Mouse (Mus musculus): Measurements from ENCODE around the gene Rrp1.

Gene Rrp1

DNA sequence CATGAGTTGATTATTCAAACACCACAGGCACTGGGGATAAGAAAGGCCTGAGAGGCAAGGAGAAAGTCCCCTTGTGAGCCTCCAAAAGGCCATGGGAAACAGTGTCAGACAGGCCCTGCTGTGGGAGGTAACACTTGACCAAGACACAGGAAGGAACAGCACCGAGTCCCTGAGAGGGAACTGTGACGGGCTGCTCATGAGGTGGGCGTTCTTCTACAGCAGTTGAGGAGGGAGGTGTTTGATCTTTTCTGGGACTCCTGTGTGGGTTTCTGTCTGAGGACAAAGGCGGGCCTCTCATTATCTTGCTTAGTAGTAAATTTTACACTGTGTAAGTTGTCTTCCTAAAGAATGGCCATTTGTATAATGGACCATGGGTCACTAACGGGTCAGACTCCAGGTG is 27.3 kb downstream of the Rrp1 start:
- DNase-seq (ENCODE audit: low read depth, low spot score): no peak

DNA sequence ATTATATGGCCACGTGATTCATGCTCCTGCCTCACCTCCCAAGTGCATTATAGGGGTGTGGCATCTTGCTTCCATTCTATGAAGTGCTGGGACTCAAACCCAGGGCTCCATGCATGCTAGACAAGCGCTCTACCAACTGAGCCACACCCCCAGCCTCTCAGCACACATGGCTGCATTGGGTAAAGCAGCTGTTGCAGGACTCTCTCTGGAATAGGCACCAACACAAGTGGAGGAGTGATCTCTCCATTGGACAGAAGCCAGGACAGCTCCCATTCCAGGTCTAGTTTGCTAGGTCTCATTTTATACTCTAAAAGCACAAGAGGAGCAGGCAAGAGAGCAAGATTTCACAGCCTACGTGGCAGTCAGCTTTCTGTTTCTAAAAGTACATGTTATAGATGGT is 29.3 kb downstream of the Rrp1 start:
- DNase-seq (ENCODE audit: low read depth, low spot score): no peak

DNA sequence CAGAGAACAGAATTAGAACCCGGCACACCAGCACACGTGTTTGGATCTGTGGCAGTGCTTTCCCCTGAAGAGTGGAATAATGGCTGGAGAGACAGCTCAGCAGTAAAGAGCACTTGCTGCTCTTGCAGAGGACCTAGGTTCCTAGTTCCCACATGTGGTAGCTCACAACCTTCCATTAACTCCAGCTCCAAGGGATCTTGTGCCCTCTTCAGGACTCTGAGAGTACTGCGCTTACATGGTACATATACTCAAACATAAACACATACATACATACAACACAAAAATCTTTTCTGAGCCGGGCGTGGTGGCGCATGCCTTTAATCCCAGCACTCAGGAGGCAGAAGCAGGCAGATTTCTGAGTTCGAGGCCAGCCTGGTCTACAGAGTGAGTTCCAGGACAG is 34.3 kb downstream of the Rrp1 start:
- no peak for DNase-seq (ENCODE audit: low read depth, low spot score)

DNA sequence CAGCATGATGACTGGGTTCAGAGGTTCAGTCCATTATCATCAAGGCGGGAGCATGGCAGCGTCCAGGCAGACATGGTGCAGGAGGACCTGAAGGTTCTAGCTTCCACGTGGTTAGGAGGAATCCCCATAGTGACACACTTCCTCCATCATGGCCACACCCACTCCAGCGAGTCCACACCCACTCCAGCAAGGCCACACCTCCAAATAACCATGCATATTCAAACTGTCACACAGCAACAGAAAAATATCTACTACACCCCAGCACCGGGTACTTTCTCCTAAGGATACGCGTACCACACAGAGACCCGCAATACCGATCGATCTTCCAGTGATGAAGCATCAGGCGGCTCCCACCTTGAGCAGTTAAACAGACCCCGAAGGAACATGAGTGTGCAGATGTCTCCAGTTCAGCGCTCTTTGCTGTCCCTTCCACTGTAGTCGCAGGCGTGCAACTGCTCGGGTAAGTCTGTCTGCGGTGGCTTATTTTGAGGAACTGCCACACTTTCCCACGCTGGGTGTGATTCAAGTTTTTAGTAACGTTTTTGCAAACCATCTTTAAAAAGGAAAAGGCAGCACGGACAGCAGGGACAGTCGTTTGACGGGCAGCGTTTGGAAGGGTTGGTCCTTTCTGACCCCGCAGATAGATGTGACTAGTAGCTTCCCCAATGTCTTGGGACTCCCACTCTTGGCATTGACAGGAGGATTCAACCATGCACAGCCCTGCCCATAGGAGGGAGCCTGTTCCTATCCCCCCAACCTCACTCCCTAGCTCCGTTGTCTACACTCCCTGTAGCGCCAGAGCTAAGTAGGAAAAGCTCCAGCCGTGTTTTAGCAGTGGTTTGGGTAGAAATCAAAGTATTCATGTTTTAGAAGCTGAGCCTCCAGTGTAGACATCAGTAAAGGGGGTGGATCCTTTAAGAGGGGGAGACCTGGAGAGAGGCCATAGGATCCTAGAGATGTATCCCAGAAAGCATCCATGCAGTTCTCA is 39.9 kb downstream of the Rrp1 start:
- DNase-seq (ENCODE audit: low read depth, low spot score): peak; percentile 93

DNA sequence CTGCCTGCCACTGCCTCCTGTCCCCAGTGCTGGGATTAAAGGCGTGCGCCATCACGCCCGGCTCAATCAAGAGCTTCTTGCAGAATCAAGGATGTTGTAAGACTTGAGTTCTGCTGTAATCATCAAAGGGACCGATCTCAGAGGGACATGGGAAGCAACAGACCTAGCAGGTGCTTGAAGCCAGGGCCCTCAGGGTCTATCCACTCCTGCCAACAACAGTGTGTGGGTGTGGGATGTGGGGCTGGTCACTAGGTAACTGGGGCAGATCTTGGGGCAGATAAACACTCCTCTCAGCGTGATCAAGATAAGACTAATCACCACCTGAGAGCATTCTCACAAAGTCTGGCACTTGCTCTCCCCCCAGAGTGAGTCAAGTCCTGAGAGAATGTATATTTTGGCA is 41.1 kb downstream of the Rrp1 start:
- DNase-seq (ENCODE audit: low read depth, low spot score): no peak

DNA sequence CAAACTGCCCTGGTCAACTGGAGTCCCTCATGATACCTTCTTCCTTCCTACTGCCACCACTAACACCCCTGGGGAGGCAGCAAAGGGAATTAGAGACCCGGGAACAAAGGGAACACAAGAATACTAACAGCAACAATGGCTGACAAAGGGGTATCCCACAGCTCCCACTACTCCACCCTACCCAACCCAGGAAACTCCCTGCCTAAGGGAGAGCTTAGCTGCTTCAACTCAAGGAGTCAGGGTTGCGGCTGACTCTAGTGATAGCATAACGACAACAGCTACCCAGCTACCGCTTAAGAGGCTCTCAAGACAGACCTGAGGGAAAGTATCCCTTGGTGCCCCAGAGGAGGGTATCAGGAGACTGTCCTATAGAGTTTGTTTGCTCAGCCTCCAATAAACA is 45.3 kb downstream of the Rrp1 start:
- no peak for DNase-seq (ENCODE audit: low read depth, low spot score)

DNA sequence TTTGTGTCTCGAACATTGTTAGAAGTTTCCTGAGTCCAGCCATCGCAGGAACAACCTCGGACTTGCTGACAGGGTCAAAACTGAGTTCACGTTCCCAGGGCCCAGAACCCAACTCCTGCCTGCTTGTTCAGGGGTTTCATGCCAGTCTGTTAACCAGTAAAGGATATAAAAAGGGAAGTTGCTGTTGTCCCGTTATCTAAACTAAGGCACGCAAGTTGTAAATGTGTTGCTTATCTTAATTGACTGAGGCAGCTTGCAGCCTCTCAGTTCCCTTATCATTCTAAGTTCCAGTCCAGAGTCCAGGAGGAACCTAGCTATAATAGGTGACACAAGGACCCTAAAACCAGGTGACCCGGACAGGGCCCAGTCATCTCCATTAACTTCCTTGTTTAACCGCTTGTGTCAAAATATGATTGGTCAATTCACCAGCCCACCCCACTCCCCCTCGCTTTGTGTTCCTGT is 46.0 kb downstream of the Rrp1 start:
- DNase-seq (ENCODE audit: low read depth, low spot score): peak; percentile 53

DNA sequence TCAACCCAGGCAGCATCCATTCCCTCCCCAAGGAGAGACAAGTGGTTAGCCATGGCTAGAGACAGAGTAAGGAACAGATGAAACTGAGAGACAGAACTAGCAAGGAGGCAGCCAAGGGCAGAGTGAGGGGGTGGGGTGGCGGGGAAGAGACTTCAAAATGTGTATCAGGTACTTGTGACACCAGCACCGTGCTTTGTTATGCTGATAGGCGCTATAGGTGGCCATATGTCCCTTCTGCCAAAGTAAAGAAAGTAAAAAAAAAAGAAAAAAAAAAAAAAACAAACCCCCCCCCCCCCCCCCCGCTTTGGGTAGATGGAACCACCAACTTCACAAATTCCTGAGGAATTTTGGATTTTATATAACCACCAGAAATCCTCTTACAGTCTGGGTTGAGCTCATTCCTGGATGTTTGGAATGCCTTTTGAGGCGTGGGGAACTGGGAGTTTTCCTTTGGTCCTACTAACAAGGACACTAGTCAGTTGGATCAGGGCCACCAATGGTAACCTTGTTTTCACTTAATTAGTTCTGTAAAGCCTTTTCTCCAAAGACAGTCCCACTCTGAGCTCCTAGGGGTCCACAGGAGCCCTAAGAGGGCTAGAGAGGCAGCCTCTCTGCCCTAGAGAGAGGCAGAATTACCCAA is 46.5 kb downstream of the Rrp1 start:
- DNase-seq (ENCODE audit: low read depth, low spot score): no peak

DNA sequence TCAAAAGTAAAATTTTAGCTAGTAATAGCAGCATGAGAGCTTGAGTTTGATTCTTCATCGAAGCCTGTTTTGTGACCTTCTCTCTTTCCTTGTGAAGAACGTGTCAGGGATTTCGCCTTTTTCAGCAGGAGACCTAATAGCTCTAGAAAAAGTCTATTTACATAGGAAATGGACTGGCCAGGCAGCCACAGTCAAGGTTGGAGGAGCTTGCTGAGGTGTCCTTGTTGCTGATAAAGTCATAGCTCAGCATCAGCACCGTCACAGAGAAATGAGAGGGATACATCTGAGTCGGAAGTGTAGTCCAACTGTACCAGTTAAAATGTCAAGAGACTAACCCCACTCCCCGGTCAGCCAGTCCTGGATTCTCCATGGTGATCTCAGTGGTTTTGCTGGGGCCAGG is 47.3 kb downstream of the Rrp1 start:
- no peak for DNase-seq (ENCODE audit: low read depth, low spot score)

DNA sequence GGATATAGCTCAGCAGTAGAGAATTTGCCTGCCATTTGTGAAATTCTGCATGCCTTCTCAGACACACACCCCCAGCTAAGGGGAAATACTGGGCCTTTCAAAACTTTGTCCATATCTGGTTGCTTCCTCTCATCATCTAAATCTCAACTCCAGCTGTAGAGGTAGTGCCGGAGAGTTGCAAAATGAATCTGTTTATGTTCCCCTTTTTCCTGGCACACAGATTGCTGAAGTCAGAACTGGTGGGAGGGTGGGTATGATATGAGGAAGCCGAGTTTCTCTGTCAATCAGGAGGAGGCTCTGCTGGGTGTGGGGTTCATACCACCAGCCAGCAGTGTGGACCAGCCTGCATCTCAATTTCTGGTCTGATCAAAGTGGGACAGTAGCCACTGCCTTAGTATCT is 48.7 kb downstream of the Rrp1 start:
- DNase-seq (ENCODE audit: low read depth, low spot score): peak; percentile 85

DNA sequence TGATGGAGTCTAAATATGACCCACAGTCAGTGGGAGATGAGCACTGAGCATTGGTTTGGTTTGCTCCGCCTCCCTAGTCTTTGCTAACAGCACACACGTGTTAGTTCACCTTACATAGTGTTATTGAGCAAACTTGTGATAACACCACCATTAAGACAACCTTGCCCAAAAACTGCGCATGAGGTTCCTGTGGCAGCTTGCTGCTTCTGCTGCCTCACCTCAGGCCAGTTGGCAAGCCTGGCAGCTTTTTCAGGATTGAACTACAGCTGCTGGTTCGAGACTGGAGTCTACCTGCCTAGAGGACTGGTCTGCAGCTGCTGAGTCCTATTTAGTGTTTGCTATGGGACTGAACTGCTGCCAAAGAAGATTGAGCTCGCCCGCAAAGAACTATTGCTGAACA is 49.5 kb downstream of the Rrp1 start:
- DNase-seq (ENCODE audit: low read depth, low spot score): no peak

DNA sequence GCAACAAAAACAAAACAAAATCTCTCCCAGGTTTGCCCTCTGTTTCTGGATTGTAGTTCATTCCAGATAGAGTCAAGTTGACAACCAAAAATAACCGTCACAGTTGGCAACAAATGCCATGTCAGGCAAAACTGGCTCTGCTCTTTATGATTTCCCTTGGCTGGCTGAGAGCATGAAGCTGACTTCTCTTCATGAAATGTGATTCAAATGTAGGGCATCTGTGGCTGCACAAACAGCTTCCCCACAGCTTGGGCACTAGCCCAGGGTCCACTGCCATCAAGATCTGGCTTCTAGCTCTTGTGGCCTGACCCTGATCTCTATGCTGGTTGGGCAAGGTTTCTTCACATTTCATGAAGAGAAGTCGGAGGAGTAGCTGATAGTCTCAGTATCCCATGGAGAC is 50.9 kb downstream of the Rrp1 start:
- no peak for DNase-seq (ENCODE audit: low read depth, low spot score)

DNA sequence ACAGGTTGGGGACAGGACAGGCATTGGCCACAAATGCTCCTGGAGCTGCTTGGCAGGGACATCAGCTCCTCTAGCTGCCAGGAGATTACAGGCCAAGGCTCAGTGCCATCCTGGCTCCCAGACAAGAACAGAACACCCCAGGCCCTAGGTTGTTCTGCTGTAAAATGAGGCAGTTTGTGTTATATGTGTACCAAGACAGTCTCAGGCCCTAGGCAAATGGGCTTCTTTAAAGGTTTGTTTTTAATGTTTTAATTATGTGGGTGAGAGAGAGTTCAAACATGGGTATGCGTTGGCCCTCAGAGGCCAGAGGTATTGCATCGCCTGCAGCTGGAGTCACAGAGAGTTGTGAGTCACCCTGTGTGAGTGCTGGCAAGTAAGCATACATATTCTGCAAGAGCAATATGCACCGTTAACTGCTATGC is 52.5 kb downstream of the Rrp1 start:
- no peak for DNase-seq (ENCODE audit: low read depth, low spot score)

DNA sequence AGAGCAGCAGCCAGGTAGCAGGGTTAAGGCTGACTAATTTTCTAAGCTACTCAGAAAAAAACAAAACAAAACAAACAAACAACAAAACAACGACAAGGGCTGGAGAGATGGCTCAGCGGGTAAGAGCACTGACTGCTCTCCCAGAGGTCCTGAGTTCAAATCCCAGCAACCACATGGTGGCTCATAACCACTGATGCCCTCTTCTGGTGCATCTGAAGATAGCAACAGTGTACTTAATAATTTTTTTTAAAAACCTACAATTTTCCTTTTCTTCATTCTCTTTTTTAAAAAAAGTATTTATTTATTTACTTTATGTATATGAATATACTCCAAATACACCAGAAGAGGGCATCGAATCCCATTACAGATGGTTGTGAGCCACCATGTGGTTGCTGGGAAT is 53.8 kb downstream of the Rrp1 start:
- peak; percentile 33 for DNase-seq (ENCODE audit: low read depth, low spot score)

DNA sequence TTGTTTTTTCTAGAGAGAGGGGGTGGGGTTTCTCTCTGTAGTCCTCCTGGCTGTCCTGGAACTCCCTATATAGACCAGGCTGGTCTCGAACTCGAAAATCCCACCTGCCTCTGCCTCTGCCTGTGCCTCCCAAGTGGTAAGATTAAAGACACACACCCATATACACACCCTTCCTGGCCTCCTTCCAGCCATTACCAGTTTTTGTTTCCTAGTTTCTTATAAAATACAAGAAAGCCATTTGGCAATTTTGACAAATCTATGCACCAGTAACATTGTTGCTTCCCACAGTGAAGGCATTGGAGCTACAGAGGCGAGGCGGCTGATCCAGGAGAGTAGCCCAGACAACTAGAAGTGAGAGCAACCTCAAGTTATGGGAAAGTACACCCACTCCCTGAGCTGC is 54.6 kb downstream of the Rrp1 start:
- no peak for DNase-seq (ENCODE audit: low read depth, low spot score)

DNA sequence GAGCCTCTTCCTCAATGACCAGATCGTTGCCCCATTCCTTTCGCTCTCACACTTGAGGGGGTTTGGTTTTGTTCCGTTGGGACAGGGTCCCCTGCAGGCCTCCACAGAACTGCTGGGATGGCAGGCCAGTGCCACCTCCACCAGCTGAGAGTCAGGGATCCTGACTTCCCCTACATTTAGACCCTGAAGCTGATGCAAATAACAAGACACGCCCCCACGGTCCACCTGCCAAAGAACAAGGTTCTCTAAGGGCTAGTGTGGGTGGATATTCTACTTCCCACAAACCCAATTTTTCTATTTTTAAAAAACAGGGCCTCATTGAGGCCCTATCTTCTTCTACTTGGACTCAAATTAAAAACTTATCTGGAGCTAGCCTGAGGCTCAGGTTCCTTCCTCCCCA is 55.1 kb downstream of the Rrp1 start:
- peak; percentile 35 for DNase-seq (ENCODE audit: low read depth, low spot score)

DNA sequence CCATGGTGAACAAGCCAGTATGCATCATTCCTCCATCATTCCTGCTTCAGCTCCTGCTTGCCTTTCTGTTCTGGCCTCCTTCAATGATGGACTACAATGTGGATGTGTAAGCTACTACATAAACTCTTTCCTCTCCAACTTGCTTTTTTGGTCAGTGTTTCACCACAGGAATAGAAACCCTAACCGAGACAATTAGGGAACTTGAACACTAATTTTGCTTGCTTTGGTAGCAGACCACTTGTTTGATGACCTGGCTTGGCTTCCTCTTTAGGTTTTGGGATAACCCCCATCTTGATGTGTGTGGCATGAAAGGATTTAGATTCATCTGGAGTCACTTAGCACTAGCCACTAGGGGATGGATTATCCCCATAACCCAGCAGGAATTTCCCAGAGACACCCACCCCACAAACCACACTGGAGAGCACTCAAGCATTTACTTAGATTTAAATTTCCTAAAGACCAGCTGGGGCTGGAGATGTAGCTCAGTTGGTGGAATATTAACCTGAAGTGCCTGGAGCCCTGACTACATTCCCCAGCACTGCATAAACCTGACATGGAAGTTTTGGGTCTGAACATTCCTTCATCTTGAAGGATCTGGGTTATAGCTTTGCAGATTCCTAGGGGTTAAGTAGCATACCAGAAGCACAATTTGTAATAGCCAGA is 56.8 kb downstream of the Rrp1 start:
- DNase-seq (ENCODE audit: low read depth, low spot score): peak; percentile 53

DNA sequence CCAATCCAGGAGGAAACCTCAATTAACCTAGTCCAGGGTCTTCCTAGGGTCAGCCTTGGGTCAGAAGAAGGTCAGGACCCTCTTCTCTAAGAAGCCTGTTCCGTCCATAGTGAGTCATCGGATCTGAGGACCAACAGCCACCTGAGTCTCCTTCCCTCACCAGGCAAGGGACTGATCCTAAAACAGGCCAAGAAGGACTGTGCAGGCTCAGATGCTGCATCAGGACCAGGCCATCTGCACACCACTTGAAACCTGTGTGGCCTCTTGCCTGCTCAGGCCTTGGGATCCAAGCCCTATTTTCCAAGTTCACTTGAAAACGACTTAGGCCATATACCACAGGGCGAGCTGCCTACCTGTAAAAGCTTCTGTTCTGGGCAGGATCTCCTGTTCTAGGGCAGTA is 59.6 kb downstream of the Rrp1 start:
- no peak for DNase-seq (ENCODE audit: low read depth, low spot score)

DNA sequence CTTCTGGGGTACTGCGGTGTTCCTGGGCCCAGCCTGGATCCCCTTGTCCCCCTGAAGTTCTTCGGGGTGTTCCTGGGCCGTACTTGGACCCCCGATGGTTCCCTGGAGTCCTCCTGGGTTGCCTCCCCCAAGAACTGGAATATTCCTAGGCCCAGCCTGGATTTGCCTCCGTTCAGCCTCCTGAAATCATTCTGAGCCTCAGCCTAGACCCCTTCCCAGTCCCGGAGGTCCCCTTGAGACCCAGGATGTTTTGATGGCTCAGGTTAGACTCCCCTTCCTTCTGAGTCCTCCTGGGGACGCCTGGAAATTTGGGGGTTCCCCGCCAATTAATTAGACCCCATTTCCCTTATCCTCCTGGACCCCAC is 60.2 kb downstream of the Rrp1 start:
- DNase-seq (ENCODE audit: low read depth, low spot score): no peak

DNA sequence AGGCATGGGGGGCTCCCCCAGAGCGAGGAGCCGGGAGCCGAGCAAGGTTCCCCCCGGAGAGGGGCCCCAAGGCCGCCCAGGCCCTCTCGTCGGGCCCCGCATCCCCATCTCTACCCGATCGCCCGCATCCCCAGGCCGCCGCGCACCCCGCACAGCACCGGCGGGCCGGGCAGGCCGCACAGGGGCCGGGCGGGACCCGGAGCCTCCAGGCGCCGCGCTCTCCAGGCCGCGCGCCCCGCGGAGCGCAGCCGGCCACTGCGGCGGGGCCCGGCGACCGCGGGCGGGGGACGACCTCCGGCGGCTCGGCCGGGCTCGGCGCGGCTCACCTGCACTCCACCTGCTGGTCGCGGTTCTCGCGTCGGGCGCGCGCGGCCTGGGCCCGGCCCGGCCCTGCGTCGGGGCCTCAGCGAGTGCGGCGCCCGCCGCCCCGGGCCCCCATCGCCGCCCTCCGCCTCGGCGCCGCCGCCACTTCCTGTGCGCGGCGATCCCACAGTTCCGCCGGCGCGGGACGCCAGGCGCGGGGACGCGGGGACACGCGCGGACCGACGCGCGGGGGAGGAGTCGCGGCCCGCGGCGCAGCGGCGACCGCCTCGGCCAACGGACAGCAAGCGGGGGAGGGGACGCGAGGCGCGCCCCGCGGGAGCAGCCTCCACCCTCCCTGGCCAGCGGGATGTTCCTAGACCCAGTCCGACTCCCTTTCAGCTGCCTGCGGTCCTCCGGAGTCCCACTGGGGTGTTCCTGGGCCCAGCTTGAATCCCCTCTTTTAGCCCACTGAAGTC is 60.8 kb downstream of the Rrp1 start, which contains the start of gene Agpat3:
TSS of gene Agpat3 (minus strand) at position 603 of the 779 bp plus-strand sequence.
- peak; percentile 56 for DNase-seq (ENCODE audit: low read depth, low spot score)

DNA sequence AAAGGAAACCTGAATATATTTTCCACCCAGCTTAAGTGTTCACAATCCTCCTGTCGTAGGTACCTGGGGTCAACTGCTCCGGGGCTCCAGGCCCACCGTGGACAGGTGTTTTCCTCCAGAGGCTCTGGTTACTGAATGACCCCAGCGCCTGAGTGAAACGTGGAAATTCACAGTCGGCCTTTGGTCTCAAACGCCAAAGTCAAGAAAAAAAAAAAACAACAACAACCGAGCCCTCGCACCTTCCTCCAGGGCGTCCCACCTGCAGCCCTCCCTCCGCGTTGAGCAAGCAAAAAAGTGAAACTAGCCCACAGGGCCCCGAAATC is 61.3 kb downstream of the Rrp1 start:
- DNase-seq (ENCODE audit: low read depth, low spot score): peak; percentile 76

Data from A20 (cell line).